Mouse (Mus musculus): ENCODE measurements around the gene Fbxo8. TPM values are rescaled to one million over a fixed set of nuclear protein-coding genes. Genes with fewer than 3 reads are reported as not detected.

Gene Fbxo8
- polyA plus RNA-seq, 1 experiment = 40.9 TPM

- 12% methylated on average over 18 of the region's 18 CpGs for WGBS
- no peak for DNase-seq
- no peak for TF ChIP-seq CTCF (IDR thresholded peaks at IDR 0.05; ENCODE audit: borderline replicate concordance, insufficient read depth, low read depth, low read length)
- no peak for TF ChIP-seq POLR2A (IDR thresholded peaks at IDR 0.05; ENCODE audit: borderline replicate concordance, insufficient read depth, low read length)
- Histone ChIP-seq H3K4me3 (replicated peaks; ENCODE audit: insufficient read depth, low read depth, low read length) (no peak overlapping the region), H3K27ac (ENCODE audit: insufficient read depth, low read length) (no peak overlapping the region), H3K27me3 (ENCODE audit: control insufficient read depth, insufficient read depth, low read length) (peaks cover 3% of the 10 kb centered on the region; the same call in 1 of the 2 replicates), H3K4me1 (ENCODE audit: control insufficient read depth, insufficient read depth, low read length) (no peaks in the 10 kb centered on the region)
These were observed 71.7 kb downstream of the Fbxo8 start for GRCm38 (mm10) chr8:56622470-56623024.

GRCm38 (mm10) chr8:56623346-56623745, 72.5 kb downstream of the Fbxo8 start:
- H3K4me1 ChIP-seq (ENCODE audit: control insufficient read depth, insufficient read depth, low read length) = no peaks in the 10 kb centered on the region
- peaks cover 3% of the 10 kb centered on the region; the same call in 1 of the 2 replicates for H3K27me3 ChIP-seq (ENCODE audit: control insufficient read depth, insufficient read depth, low read length)
- 28% methylated on average over 10 of the region's 10 CpGs for WGBS
- no peak overlapping the region for H3K4me3 ChIP-seq (replicated peaks; ENCODE audit: insufficient read depth, low read depth, low read length)
- DNase-seq = no peak
- TF ChIP-seq POLR2A (IDR thresholded peaks at IDR 0.05; ENCODE audit: borderline replicate concordance, insufficient read depth, low read length) (no peak), CTCF (IDR thresholded peaks at IDR 0.05; ENCODE audit: borderline replicate concordance, insufficient read depth, low read depth, low read length) (no peak)
- no peak overlapping the region for H3K27ac ChIP-seq (ENCODE audit: insufficient read depth, low read length)

- Histone ChIP-seq H3K27ac (ENCODE audit: insufficient read depth, low read length) (no peak overlapping the region), H3K4me3 (replicated peaks; ENCODE audit: insufficient read depth, low read depth, low read length) (no peak overlapping the region), H3K27me3 (ENCODE audit: control insufficient read depth, insufficient read depth, low read length) (no peaks in the 10 kb centered on the region; the same call in 1 of the 2 replicates), H3K4me1 (ENCODE audit: control insufficient read depth, insufficient read depth, low read length) (peaks cover 3% of the 10 kb centered on the region; the same call in 1 of the 2 replicates)
- no peak for TF ChIP-seq CTCF (IDR thresholded peaks at IDR 0.05; ENCODE audit: borderline replicate concordance, insufficient read depth, low read depth, low read length)
- TF ChIP-seq POLR2A (IDR thresholded peaks at IDR 0.05; ENCODE audit: borderline replicate concordance, insufficient read depth, low read length) = no peak
- WGBS = 2% methylated on average over 4 of the region's 4 CpGs
- DNase-seq = peak; percentile 38 to 57
These were observed 78.3 kb downstream of the Fbxo8 start for GRCm38 (mm10) chr8:56629160-56629559.

GRCm38 (mm10) chr8:56639277-56639676, 88.4 kb downstream of the Fbxo8 start:
- DNase-seq = no peak
- H3K27me3 ChIP-seq (ENCODE audit: control insufficient read depth, insufficient read depth, low read length) = no peaks in the 10 kb centered on the region
- H3K4me3 ChIP-seq (replicated peaks; ENCODE audit: insufficient read depth, low read depth, low read length) = no peak overlapping the region
- 30% methylated on average over 6 of the region's 6 CpGs for WGBS
- H3K27ac ChIP-seq (ENCODE audit: insufficient read depth, low read length) = no peak overlapping the region
- no peak for TF ChIP-seq CTCF (IDR thresholded peaks at IDR 0.05; ENCODE audit: borderline replicate concordance, insufficient read depth, low read depth, low read length)
- no peak for TF ChIP-seq POLR2A (IDR thresholded peaks at IDR 0.05; ENCODE audit: borderline replicate concordance, insufficient read depth, low read length)
- no peaks in the 10 kb centered on the region for H3K4me1 ChIP-seq (ENCODE audit: control insufficient read depth, insufficient read depth, low read length)

Other genes with a start within 250 kb of the Fbxo8 start
- gene Cep44, start within 50 bp of the Fbxo8 start, polyA plus RNA-seq (2012; rRNA removed) = 22.3 and 24.8 TPM in 2 replicates

All from cerebellum, adult 2 months (tissue).